Mouse (Mus musculus) mature B cell (primary cell): Measurements from ENCODE around the gene 4933407L21Rik.
"Not testable (repeated sequence)": the region's sequence is repeated elsewhere in the genome, so short reads cannot be mapped to it uniquely, and the experiment has no call there.

ENCODE experiments used
- in situ Hi-C: fragments of 300-500 bp; cut with MboI; formaldehyde crosslinking; loops from 2 replicates; pipeline ENCODE4 v1.14.3; 2019

Gene 4933407L21Rik

GRCm38 (mm10) chr1:85959129-85959888 lies 31.0 kb downstream of the 4933407L21Rik start:
- in situ Hi-C loops = no loop called here

GRCm38 (mm10) chr1:85959889-85960276 lies 31.6 kb downstream of the 4933407L21Rik start:
- in situ Hi-C loops = no loop called here

GRCm38 (mm10) chr1:85960873-85961272 lies 32.6 kb downstream of the 4933407L21Rik start, which contains the start of gene Gpr55:
TSS of gene Gpr55 (minus strand) at chr1:85961007.
- in situ Hi-C loops = no loop called here

GRCm38 (mm10) chr1:85962081-85962480 lies 33.8 kb downstream of the 4933407L21Rik start:
- in situ Hi-C loops = no loop called here

GRCm38 (mm10) chr1:85965856-85966255 lies 37.6 kb downstream of the 4933407L21Rik start:
- in situ Hi-C loops = no loop called here

- in situ Hi-C loops = no loop called here
Observed at GRCm38 (mm10) chr1:85969081-85969480, 40.8 kb downstream of the 4933407L21Rik start.

- in situ Hi-C loops = no loop called here
Observed at GRCm38 (mm10) chr1:85969519-85969918, 41.2 kb downstream of the 4933407L21Rik start.

- in situ Hi-C loops = no loop called here
Observed at GRCm38 (mm10) chr1:85971070-85971469, 42.8 kb downstream of the 4933407L21Rik start.

- in situ Hi-C loops = no loop called here
Observed at GRCm38 (mm10) chr1:85972341-85972740, 44.1 kb downstream of the 4933407L21Rik start.

- in situ Hi-C loops = no loop called here
Observed at GRCm38 (mm10) chr1:85973468-85973877, 45.2 kb downstream of the 4933407L21Rik start.

GRCm38 (mm10) chr1:85977709-85978108 lies 49.4 kb downstream of the 4933407L21Rik start:
- in situ Hi-C loops = no loop called here

GRCm38 (mm10) chr1:85981738-85982357 lies 53.6 kb downstream of the 4933407L21Rik start:
- in situ Hi-C loops = no loop called here

GRCm38 (mm10) chr1:85985784-85986183 lies 57.5 kb downstream of the 4933407L21Rik start:
- in situ Hi-C loops = no loop called here

GRCm38 (mm10) chr1:85988351-85988750 lies 60.1 kb downstream of the 4933407L21Rik start:
- in situ Hi-C loops = no loop called here

- in situ Hi-C loops = not testable (repeated sequence)
Observed at GRCm38 (mm10) chr1:85988882-85989281, 60.6 kb downstream of the 4933407L21Rik start.
